Mouse (Mus musculus) cerebellum, postnatal 36 days (tissue): ENCODE measurements at regions not wholly inside any gene's neighbourhood (a gene's known extent, or its start where the extent isn't known, plus 50 kb on each side); places are given as distances from the start of the nearest gene placed in this dataset.
A peak's percentile ranks its signal among the peaks of the same experiment; 100 is the strongest.

Source experiments
- DNase-seq, 2 experiments: peaks; one replicate each; pipeline ENCODE4 v3.0.0; 2021 to 2022; ENCODE audit warnings: mixed read lengths in 2 of 2

DNA sequence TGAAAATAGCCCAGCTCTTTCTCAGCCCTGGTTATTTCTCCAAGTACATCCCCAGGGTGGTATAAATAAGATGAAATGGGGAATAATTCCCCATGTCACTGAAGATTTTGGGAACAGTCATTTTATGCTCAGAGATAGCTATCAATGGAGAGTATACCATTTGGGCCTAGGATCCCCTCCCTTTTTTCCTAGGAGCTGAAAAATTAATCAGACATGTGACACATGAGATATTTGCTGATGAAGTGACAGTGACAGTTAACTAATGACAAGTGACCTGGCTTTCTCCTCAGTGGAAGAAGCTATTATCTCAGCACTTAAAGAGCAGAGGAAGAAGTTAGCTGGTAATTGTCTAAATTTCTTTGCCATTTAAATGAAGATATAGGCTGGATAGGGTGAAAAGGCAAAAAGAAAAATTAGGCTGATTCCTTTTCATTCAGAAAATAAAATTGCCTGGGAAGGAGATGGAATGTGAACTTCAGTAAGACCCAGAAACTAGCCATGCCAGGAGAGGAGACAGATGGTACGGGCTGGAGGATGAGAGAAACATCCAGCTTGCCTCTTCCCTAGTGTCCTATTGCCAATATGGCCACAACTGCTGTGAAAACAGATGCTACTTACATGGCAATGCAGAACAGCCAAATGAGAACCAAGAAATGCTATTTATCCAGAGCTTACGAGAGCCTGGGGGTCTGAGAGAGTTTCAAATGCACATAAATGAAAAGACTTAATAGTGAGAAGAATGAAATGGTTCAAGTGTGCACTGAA lies 376.1 kb upstream of the Gm11114 start:
- no peak for DNase-seq

DNA sequence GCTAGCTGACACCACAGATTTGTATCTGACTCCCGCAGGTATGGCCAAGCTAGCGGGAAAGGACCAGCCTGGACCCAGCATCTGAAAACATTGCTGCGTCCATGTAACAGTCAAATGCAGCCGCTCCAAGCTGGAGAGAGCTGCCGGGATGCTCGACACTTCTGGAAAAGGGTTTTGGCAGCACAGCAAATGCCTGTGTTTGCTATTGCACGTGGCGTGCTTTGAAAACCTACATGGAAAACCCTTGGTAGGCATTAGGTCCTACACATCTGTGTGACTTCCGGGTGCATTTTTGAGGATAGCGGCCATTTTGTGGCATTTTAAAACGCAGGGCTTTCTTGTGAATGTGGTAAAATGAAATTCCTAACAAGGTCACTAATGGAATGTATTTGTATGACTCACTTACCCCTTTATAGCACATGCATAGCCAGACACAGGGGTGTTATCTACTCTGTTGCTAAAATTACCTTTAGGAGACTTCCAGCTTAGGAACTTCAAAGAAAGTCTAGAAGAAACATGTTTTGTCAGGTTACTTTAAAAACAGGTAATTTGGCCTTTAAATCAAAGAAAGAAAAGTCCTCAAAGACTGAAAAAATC lies 345.9 kb upstream of the Gm11114 start:
- no peak for DNase-seq

DNA sequence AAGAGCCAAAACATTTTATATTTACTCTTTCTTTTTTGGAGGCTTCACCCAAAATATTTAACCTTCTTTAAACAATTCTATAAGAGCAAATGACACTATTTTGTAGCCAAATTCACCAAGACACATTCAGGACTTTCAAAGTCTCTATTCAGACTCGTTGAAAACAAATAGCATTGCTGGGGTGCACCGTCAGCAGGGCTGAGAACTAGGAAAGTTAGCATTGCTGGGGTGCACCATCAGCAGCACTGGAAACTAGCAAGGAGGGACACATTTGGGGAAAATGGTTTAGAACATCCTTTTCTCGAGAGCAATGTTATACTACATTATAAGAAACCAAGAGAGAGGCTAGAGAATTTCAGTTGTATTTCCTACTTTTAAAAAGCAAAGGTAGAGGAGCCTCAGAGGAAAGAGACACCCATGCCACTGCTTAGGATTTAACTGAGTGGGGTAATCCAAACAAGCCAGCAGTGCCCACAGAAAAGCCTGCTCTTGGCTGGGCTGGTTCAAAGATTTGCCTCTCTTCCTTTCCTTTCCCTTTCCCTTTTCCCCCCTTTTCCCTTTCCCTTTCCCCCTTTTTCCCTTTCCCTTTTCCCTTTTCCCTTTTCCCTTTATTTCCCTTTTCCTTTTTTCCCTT lies 342.5 kb upstream of the Gm11114 start:
- DNase-seq: no peak

DNA sequence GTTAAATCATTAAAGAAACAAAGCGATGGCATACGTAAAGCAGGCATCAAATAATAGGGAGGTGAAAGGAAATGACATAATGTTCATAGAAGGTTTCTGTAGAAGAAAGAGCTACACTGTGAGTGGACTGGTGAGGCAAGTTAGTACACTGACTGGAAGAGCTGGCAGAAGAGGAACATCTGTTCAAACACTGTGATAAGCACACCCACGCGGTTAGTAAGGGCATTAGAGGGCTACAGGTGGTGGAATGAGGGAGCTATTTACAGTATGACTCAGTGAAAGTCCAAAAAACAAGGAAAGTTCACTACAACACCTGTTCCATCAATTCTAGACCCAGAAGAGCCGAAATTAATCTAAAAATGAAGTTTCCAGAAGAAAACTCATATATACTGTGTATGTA lies 335.1 kb upstream of the Gm11114 start:
- DNase-seq: no peak

DNA sequence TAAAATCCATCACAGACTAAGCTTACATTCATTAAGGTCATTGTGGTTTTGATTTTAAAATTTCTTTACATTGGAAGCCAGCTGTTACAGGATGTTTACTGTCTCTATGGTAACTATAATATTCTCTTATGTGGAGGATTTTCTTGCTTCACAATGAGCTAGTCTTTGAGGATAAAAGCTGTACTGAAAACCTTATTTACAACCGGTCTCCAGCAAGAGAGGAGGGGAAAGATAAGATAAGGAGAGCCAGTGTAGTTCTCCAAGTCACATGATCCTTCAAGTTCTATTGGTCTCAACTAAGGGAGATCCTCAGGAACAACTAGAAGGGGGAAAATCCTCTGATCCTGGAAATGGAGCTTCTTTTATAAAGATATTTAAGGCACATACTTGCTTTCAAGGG lies 309.2 kb upstream of the Gm11114 start:
- DNase-seq: no peak

DNA sequence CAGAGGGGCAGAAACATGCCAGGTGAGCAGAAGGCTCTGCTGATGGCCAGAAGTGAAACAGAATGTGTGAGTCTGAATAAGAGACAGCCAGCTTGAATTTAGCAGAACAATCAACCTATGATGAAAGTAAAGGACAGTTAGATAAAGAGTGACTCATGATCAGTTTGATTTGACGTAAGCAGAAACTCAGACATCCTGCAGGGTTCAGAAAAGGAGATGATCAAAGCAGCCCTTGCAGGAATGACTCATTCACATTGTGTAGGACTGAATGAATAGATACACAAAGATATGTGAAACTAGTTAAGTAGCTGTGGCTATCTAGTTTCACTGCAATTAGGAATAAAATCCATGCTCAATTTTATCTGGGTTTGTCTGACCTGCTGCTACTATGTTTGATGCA lies 301.2 kb upstream of the Gm11114 start:
- no peak for DNase-seq

DNA sequence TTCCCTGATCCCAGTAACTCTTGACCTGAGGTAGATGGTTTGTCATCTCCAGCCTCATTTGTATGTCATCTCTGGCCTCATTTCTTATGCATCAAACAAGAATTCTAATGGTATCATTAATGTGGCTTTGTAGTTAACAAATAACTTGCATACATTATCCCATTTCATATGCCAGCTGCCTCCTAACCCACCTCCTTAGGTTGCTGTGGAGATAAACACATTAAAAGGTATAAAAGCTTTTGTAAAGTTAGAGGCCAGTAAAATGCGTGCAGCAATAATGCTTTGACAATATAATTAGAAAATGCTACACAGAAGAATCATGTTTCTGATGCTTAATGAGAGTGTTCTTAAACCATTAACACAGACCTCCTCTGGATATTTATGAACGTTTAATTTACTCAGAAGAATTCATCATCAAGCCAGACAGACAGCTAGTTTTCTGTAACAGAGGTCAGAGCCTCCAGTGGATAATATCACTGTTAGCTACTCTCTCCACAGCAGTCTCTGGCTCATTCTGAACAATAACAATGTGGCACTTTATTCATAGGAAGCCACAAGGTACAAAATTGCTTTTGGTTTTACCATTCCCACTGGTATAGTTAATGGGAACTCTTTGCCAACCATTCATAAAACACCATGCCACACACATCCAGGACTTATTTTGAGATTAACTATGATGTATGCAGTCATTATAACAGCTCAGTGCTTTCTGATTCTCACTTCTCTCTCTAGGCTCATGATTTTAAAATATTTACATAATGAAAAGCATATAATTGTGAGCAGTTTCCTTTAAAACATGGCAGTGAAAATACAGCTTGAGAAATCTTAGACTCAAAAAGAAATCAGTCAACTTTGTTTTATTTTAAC lies 264.2 kb upstream of the Gm11114 start:
- DNase-seq: no peak

DNA sequence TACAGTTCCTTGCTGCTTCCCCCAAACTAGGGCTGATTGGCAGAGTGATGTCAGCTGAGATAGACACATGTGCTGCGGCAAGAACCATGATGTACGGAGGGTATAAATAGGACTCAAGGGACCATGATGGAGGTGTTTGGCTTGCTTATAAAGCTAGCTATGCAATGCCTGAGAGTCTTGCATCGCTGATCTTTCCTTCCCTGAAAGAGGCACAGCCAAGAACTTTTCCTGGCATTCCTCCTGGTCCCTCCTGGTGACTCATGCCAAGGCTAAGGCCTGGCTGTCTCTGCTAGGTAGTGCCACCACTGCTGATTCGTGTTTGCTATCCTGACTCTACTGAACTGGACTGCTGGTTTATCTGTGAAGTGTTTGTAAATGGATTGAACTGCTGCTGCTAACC lies 260.0 kb upstream of the Gm11114 start:
- DNase-seq: no peak

DNA sequence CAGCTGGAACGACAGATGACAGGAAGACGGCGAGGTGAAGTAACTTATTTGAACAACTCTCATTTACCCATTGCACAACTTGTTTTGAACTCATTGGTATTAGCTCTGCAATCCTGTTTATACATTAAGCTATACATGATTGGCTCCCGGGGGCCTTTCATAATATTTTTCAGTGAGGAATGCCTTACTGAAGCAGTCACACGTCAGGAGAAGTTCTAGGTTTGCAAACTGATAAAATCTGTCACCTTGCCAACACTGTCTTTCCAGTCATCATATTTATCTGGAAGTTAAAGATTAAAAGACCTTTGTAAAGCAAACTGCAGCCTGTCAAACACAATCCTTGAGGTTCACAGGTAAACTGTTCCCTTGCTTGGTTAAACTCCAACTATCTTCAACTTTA lies 232.6 kb upstream of the Gm11114 start:
- no peak for DNase-seq

DNA sequence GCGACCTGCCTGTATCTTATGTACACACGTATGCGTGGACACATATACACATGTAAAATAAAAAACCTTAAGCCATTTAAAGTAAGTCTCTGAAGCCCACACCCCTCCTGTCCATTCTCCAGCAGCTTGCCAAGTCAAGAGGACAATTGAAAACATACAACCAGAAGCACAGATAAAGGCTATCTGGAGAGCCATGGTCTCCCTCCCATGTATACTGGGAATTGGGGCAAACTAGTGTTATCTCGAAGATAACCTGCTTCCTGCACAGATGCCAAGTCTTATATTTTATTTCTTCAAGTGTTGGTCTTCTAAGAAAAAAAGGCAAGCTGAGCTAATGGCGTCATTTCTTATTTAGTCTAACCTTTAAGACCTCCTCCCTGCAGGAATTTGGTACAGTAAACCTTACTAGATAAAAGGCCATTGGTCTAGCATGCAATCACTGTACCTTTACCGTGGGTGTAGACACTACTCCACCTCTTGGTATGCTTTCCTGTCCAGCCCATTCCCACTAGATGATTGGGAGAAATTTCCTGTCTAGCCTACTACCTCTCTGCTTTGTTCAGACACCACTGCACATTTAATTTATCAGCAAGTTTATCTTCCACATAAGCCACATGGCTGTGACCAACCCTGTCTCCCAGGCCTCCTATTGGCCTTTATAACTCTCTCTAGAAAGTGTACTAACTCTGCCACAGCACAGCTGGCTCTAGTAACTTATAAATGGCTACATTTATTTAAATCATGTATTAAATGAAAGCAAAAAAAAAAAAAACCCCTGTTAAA lies 223.8 kb upstream of the Gm11114 start:
- no peak for DNase-seq

DNA sequence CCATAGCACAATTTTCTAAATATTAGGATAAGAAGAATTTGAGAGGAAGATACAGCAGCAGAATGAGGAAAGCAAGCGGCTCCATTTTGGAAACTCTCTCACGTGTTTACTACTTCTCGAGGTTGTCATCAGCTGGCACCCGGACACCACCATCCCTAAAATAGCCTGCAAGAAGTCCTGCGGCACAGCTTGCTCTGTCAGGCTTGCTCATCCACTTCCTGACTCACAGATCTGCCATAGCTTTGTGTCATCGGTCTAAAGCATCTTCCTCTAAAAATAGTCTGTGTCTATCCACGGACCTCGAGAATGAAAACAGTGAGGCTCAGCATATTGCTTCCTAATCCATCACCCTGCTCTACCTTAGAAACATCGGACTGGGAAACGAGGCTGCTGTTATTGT lies 222.3 kb upstream of the Gm11114 start:
- peak; percentile 18 to 22 for DNase-seq

DNA sequence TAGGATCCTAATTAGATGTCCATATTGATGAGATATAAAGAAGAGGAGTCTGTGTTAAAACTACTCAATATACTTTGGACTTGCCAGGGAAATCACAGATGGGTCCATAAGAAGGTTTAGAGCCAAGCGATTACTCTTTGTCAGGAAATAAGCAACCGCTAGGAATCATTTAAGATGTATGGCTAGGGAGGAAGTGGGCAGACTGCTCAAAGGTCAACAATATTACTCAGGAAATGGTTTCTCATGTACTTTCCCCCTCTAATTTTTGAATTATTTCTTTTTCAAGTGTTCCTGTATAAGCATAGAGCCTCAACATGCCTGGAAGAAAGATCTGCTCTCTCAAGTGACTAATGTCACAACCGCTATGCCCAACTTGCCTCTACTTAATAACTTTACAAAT lies 217.3 kb upstream of the Gm11114 start:
- no peak for DNase-seq

DNA sequence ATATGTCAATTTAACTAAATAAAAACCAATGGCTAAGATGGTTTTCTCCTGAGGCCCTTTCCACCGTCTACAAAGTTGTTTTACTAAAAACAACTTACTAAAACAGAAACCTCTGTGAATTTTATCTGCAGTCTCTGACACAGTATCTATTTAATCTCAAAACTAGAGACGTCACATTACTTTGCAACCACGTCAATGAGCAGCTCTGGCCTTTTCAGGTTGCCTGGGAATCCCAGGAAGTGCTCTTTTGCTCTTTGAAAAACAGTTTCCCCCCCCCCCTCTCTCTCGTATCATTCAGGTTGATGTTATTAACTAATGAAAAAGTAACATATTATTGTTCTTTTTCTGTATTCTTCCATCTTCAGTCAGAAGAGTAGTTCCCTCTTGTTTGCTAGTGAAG lies 216.1 kb upstream of the Gm11114 start:
- DNase-seq: no peak

DNA sequence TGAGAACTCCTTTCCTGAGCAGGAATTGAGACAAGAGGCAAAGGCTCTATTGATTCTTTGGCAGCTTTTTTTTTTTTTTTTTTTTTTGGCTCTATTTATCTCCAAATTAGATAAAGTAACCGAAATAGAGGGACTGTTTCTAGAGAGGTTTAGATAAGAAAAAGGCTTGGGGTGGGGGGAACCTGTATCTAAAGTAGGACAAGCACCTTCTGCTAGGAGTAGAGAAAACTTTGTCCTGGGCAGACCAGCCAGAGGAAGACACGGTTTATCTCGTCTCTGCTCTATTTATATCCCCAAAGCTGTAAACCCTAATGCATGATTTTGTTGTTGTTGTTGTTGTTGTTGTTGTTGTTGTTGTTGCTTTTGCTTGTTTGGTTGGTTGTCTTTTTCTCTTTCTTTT lies 199.6 kb upstream of the Gm11114 start:
- DNase-seq: no peak

DNA sequence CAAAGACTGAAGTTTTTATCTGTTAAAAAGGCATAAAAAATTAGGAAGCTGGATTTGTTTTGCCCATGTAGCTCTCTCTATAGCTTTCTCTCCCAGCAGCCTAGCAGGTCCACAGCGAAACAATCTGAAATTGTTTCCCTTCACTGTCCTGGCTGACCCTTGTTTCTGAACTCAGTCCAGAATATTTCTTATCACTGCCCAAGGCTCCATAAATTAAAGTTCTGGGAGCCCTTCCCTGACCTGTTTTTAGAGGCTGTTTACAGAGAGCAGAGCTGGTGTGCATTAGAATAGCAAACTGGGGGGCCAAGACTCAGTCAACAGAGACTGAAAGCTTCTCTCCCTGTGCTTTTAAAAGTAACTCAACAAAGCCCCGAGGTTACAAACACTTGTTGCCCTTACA lies 198.3 kb upstream of the Gm11114 start:
- no peak for DNase-seq

DNA sequence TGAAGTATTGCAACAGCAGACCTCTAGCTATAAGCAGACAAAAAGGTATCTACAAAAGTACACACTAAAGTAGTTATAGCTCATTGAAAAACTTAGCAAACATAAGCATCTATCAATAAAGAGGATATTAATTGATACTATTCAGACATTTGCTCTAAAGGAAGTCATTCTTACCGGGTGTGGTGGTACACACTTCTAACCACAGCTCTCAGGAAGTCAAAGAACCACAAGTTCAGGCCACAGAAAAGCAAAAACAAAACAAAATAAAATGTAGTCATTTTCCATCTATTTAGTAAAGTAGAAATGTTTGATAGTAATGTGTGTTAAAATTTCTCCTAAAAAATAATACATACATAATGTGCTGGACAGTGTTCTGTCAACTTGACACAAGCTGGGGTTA lies 192.5 kb upstream of the Gm11114 start:
- DNase-seq: no peak

DNA sequence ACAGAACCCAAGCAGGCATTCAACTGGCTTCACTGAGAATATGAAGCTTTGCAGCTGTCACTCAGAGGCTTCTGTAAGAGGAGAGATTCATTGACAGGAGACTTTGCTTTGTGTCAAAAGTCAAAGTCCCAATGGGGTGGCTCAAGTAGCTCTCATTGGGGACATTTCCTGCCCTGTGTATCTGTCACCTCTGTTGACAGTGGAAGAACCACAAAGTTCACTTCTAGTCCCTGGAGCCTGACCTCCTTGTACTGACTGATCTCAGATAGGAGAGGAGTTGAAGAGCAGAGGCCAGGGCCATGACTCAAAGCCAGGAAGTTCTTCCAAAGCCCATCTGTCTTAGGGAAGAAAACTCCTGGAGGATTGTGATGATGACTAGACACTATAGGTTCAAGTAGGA lies 191.5 kb upstream of the Gm11114 start:
- DNase-seq: no peak

DNA sequence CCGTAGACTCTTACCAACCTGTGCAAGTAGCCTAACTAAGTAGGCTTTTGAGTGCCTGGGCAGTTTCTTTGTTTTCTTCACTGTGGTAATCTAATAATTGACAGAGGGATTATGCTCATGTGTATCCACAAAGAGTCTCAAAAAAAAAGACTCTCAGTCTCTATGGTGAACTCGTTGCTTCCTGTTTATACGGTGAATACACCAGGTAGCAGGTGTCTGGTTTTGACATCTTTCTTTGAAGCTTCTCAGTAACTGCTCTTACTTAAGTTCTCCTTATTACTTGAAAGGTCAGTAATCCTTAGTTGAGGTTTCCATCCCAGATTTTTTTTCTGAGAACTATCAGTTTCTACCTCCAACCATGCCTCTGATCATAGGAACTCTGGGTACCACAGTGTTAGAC lies 188.9 kb upstream of the Gm11114 start:
- no peak for DNase-seq

DNA sequence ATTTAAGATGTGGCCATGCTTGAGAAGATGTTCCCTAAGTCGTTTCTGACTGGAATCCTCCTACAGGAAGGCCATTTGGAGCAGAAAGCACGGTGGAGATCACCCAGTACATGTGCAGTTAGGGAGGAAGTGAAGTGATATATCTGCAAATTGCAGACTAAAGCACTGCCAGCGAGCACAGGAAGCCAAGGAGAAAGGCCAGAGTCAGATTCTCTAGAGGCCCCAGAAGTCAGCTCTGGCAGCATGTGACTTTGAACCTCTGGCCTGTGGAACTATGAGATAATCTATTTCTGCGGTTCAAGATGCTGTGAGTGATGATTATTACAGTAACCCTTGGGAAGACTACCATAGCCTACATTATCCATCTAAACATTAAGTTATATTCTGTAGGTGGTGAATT lies 186.8 kb upstream of the Gm11114 start:
- DNase-seq: no peak

DNA sequence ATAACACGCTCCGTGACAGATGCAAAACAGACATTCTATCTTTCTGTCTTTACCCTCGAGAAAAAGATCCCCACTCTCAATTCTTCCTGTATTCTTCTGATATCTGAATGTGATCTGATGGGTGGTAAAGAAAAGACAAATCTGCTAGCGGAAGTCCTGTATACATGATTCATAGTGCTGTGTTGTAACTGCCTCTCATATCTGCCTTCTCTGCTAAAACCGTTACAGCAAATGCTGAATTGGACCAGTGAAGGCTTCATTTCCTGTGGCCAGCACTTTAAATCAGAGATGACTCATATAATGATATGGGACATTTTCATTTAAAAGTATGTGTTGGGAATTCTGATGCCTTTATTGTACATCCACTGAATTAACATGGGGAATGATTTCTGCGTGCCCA lies 186.0 kb upstream of the Gm11114 start:
- no peak for DNase-seq

DNA sequence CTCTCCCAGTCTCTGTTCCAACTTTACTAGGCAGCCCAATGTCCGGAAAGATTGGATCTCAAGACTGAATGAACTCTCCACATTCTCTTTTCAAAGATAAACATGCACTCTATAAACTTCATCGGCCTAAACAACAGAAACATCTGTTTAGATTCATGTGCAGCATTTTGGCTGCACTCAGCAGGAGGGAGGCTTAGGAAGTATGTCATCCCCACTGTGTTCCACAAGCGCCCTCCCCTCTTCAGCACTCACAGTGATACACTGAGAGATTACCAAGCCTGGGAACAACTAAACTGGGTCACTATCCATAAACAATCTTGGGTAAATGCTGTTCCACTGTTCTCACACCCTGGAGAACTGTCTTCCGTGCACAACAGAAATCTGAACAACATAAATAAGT lies 185.5 kb upstream of the Gm11114 start:
- DNase-seq: no peak

DNA sequence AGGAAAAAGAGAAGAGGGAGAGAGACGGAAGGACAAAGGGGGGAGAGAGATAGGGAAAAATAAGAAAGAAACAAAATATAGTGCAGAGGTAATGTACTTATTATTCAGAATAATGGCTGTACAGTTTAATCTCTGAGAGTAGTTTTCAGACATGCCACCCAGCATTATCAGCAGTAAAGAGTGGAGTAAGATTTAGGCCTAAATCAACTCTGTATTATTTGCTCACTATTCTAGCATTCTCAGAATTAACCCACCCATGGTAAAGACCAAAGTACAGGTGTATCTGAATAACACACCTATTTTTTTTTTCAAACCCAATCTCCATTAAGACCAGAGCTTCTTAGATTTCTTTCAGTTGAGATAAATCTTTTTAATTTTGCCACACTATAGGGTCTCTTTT lies 177.7 kb upstream of the Gm11114 start:
- DNase-seq: no peak
